Comparison of ENCODE assay signal across 8 mouse cellular contexts in the genomic region with DNA sequence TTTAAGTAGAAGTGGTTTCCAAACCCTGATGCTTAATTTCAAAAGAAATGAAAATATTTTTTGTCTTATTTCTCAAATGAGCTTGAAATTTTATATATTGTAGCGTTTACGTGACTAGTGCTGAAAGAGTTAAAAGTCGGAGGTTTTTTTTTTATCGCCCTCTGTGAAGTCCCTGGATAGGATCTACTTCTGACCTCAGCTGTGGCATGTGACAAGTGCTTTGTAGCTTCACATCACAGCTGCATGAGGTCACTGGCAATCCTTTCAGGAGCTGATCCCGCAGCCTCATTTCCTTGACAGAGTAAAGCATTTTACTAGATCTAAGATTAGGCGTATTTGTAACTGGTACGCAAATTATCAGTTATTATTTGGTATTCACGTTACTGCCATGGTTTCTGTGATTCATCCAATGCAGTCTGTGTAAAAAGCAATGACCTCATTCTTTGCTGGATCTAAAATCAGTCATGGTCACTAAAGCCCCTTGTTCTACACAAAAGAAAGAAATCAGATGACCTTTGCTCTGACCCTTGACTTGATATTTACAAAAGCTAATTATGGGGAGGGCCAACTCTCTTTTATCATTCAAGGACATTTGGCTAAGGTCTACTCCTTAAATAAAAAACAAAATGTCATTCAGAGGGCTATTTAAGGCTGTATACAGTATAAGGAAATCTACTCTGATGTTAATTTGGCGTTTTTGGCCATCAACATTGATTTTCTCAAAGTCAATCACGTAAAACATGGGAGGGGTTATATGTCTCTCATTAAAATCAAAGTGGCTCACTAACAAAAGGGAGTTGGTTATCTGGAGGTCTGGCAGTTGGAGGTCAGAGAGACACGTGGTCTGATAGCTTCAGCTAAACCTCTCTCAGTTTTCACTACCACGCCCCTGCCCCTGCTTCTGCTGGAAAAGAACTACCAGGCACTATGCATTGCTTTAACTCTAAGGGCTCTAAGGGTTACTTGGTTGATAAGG.
DNase-seq lines count a peak whose midpoint lies in the region; ATAC-seq and TF ChIP-seq lines count a peak whose summit lies in the region.

No protein-coding gene starts in this region.

- WGBS in midbrain, embryonic 14.5 days: 2% methylated on average over 12 of the region's 12 CpGs

- peak; percentile 79 for ATAC-seq in midbrain, embryonic 14.5 days (ENCODE audit: low FRiP score, low TSS enrichment)

- H3K27me3 ChIP-seq in midbrain, embryonic 14.5 days (ENCODE audit: control insufficient read depth, insufficient read depth, low read length): no peaks in the 10 kb centered on the region

- no peak overlapping the region for H3K4me3 ChIP-seq in midbrain, embryonic 14.5 days (replicated peaks; ENCODE audit: low read depth, low read length)

- peak overlapping the region; percentile 31; the same call in 1 of the 2 replicates for H3K4me2 ChIP-seq in midbrain, embryonic 14.5 days (ENCODE audit: low read length)

- no peak for TF ChIP-seq CTCF in brain, embryonic 14.5 days (IDR thresholded peaks at IDR 0.05; ENCODE audit: borderline replicate concordance, extremely low read depth, insufficient read depth, insufficient read length)

- peaks cover 15% of the 10 kb centered on the region for H3K4me1 ChIP-seq in midbrain, embryonic 14.5 days (ENCODE audit: control insufficient read depth, insufficient read depth, low read length)

- H3K9me3 ChIP-seq in midbrain, embryonic 14.5 days (ENCODE audit: control insufficient read depth, low read length): no peaks in the 10 kb centered on the region

- H3K9ac ChIP-seq in midbrain, embryonic 14.5 days (replicated peaks; ENCODE audit: low read length): no peak overlapping the region

- intact Hi-C loops in left cerebral cortex, postnatal 36 days (cut with DNase I): loop anchor here (5.0 kb wide), 2 partner anchors 504 to 589 kb away; no protein-coding TSS in a partner anchor
- intact Hi-C loops in left cerebral cortex, postnatal 25 days (cut with DNase I): loop anchor here (2.0 to 10.0 kb wide), 3 partner anchors 437 to 591 kb away; a partner anchor contains a TSS

- H3K27ac ChIP-seq in midbrain, embryonic 14.5 days (replicated peaks; ENCODE audit: low read depth, low read length): peak overlapping the region; percentile 82

- peak; percentile 18 to 21 for DNase-seq in cerebellum, postnatal 10 days
- DNase-seq in cerebellum, adult 11 months: no peak
- DNase-seq in brain, embryonic 14.5 days (ENCODE audit: low read depth): peak; percentile 86
- peak; percentile 42 for DNase-seq in heart, postnatal 4 days
- DNase-seq in midbrain, embryonic 14.5 days: peak; percentile 78
- DNase-seq in frontal cortex, postnatal 10 days (ENCODE audit: low spot score in 2 of 2): no peak
- no peak for DNase-seq in left cerebral cortex, postnatal 36 days (ENCODE audit: low spot score in 2 of 2)
- DNase-seq in left cerebral cortex, postnatal 25 days (ENCODE audit: low spot score in 2 of 2): no peak

- TF ChIP-seq POLR2A in brain, embryonic 14.5 days (IDR thresholded peaks at IDR 0.05; ENCODE audit: borderline replicate concordance, extremely low read depth, insufficient read depth, insufficient read length, poor library complexity, severe bottlenecking): no peak

- H3K36me3 ChIP-seq in midbrain, embryonic 14.5 days (ENCODE audit: control insufficient read depth, insufficient read depth, low read length): no peaks in the 10 kb centered on the region

Comparison
In these comparisons a context has a peak if more than half of its experiments do, and no peak if none do; other contexts are left out.
1. DNase-seq: peak in cerebellum, postnatal 10 days (2 of 2), brain, embryonic 14.5 days (single experiment), heart, postnatal 4 days (single experiment) and midbrain, embryonic 14.5 days (single experiment); none in cerebellum, adult 11 months (single experiment), frontal cortex, postnatal 10 days (0 of 2), left cerebral cortex, postnatal 36 days (0 of 2) and left cerebral cortex, postnatal 25 days (0 of 2).